Mouse (Mus musculus) MEL (cell line): ENCODE data around the gene Mdfic. TPM values are rescaled to one million over a fixed set of nuclear protein-coding genes. Genes with fewer than 3 reads are reported as not detected.
"Not testable (repeated sequence)": the region's sequence is repeated elsewhere in the genome, so short reads cannot be mapped to it uniquely, and the experiment has no call there.

Source experiments
- DNase-seq: peaks from one replicate; pipeline ENCODE4 v3.0.0; 2011; ENCODE audit warnings: low read depth, low spot score
- H3K27ac ChIP-seq: 2 replicates; pipeline ENCODE4 v1.5.1; 2012; ENCODE audit warnings: low read depth, mild to moderate bottlenecking, control low read depth, low read length, moderate library complexity; ENCODE audit not compliant: control insufficient read depth
- H3K27me3 ChIP-seq, 2 experiments: fragments of 150-350 bp in 1 of 2; sonication (generic) in 1 of 2; 2 replicates each; pipeline ENCODE4 v1.6.1; 2012; ENCODE audit warnings: low read length in 2 of 2, mild to moderate bottlenecking in 2 of 2, improper control_type of control experiment in 1 of 2, moderate library complexity in 1 of 2; ENCODE audit not compliant: insufficient read depth in 2 of 2, control insufficient read depth in 1 of 2
- H3K36me3 ChIP-seq, 2 experiments: 2 replicates each; pipeline ENCODE4 v1.6.1; 2012 to 2014; ENCODE audit warnings: low read length in 2 of 2, improper control_type of control experiment in 1 of 2, inconsistent platforms in 1 of 2, mild to moderate bottlenecking in 1 of 2; ENCODE audit not compliant: insufficient read depth in 2 of 2, control insufficient read depth in 1 of 2
- H3K4me1 ChIP-seq, 2 experiments: fragments of 150-350 bp in 1 of 2; sonication (generic) in 1 of 2; 2 replicates each; pipeline ENCODE4 v1.6.1; 2012; ENCODE audit warnings: low read length in 2 of 2, improper control_type of control experiment in 1 of 2, mild to moderate bottlenecking in 1 of 2; ENCODE audit not compliant: insufficient read depth in 2 of 2, control insufficient read depth in 1 of 2
- H3K4me3 ChIP-seq, 2 experiments: fragments of 150-350 bp in 1 of 2; sonication (generic) in 1 of 2; 2 replicates each; pipeline ENCODE4 v1.5.1; 2012; ENCODE audit warnings: low read depth in 2 of 2, low read length in 2 of 2, mild to moderate bottlenecking in 2 of 2, moderate library complexity in 2 of 2, control low read depth in 1 of 2, improper control_type of control experiment in 1 of 2; ENCODE audit not compliant: control insufficient read depth in 1 of 2, insufficient read depth in 1 of 2
- H3K79me2 ChIP-seq: 2 replicates; pipeline ENCODE4 v1.6.1; 2012; ENCODE audit warnings: mild to moderate bottlenecking, low read length, moderate library complexity; ENCODE audit not compliant: control insufficient read depth, poor library complexity, insufficient read depth
- H3K9ac ChIP-seq: 2 replicates; pipeline ENCODE4 v1.6.1; 2012; ENCODE audit warnings: low read depth, mild to moderate bottlenecking, control low read depth, low read length, moderate library complexity; ENCODE audit not compliant: control insufficient read depth, poor library complexity, severe bottlenecking
- H3K9me3 ChIP-seq: fragments of 150-350 bp; sonication (generic); replicated peaks from 2 replicates; pipeline ENCODE4 v1.6.1; 2012; ENCODE audit warnings: mild to moderate bottlenecking, low read length, improper control_type of control experiment, moderate library complexity; ENCODE audit not compliant: insufficient read depth
- BHLHE40 ChIP-seq: IDR thresholded peaks from 2 replicates; pipeline ENCODE4 v1.6.1; 2012; ENCODE audit warnings: low read depth, mild to moderate bottlenecking, inconsistent platforms, low read length, improper control_type of control experiment, borderline replicate concordance
- ELF1 ChIP-seq: IDR thresholded peaks from 2 replicates; pipeline ENCODE4 v1.6.1; 2014; ENCODE audit warnings: low read depth, mild to moderate bottlenecking, inconsistent platforms, low read length, improper control_type of control experiment, moderate library complexity
- EP300 ChIP-seq, 2 experiments: IDR thresholded peaks; 2 replicates each; pipeline ENCODE4 v1.6.1; 2011; ENCODE audit warnings: improper control_type of control experiment in 2 of 2, low read length in 2 of 2, low read depth in 1 of 2, mild to moderate bottlenecking in 1 of 2
- JUND ChIP-seq: IDR thresholded peaks from 2 replicates; pipeline ENCODE4 v1.6.1; 2011; ENCODE audit warnings: low read depth, mild to moderate bottlenecking, improper control_type of control experiment, low read length
- MAX ChIP-seq: IDR thresholded peaks from 2 replicates; pipeline ENCODE4 v1.6.1; 2011; ENCODE audit warnings: low read length, improper control_type of control experiment
- MEF2A ChIP-seq: IDR thresholded peaks from 2 replicates; pipeline ENCODE4 v1.6.1; 2014; ENCODE audit warnings: low read depth, mild to moderate bottlenecking, inconsistent platforms, low read length, improper control_type of control experiment; ENCODE audit not compliant: poor library complexity, insufficient replicate concordance, severe bottlenecking; ENCODE audit errors: extremely low read depth
- MYC ChIP-seq: IDR thresholded peaks from 2 replicates; pipeline ENCODE4 v1.6.1; 2011; ENCODE audit warnings: low read depth, mild to moderate bottlenecking, low read length, improper control_type of control experiment, moderate library complexity
- NELFE ChIP-seq: IDR thresholded peaks from 2 replicates; pipeline ENCODE4 v1.6.1; 2011; ENCODE audit warnings: low read depth, low read length, improper control_type of control experiment
- POLR2A ChIP-seq, 2 experiments: IDR thresholded peaks; 2 replicates each; pipeline ENCODE4 v1.6.1; 2011 to 2012; ENCODE audit warnings: low read length in 2 of 2, mild to moderate bottlenecking in 2 of 2, control low read depth in 1 of 2, improper control_type of control experiment in 1 of 2, low read depth in 1 of 2, moderate library complexity in 1 of 2; ENCODE audit not compliant: control insufficient read depth in 1 of 2, insufficient read depth in 1 of 2, poor library complexity in 1 of 2
- POLR2AphosphoS2 ChIP-seq: IDR thresholded peaks from 2 replicates; pipeline ENCODE4 v1.6.1; 2011; ENCODE audit warnings: low read length, improper control_type of control experiment
- RCOR1 ChIP-seq: IDR thresholded peaks from 2 replicates; pipeline ENCODE4 v1.6.1; 2012; ENCODE audit warnings: low read depth, mild to moderate bottlenecking, inconsistent platforms, low read length, improper control_type of control experiment
- TAL1 ChIP-seq: IDR thresholded peaks from 2 replicates; pipeline ENCODE4 v1.6.1; 2012; ENCODE audit warnings: mild to moderate bottlenecking, inconsistent platforms, low read length, moderate library complexity, mixed read lengths
- TBP ChIP-seq: IDR thresholded peaks from 2 replicates; pipeline ENCODE4 v1.8.0; 2011; ENCODE audit warnings: low read depth, low read length, improper control_type of control experiment
- TCF12 ChIP-seq: IDR thresholded peaks from 2 replicates; pipeline ENCODE4 v1.6.1; 2014; ENCODE audit warnings: low read depth, mild to moderate bottlenecking, inconsistent platforms, low read length, improper control_type of control experiment, moderate library complexity
- UBTF ChIP-seq: IDR thresholded peaks from 2 replicates; pipeline ENCODE4 v1.6.1; 2012; ENCODE audit warnings: low read depth, mild to moderate bottlenecking, inconsistent platforms, low read length, improper control_type of control experiment, moderate library complexity, borderline replicate concordance; ENCODE audit not compliant: insufficient read depth
- USF1 ChIP-seq: IDR thresholded peaks from 2 replicates; pipeline ENCODE4 v1.6.1; 2014; ENCODE audit warnings: low read depth, mild to moderate bottlenecking, inconsistent platforms, low read length, improper control_type of control experiment, moderate library complexity
- USF2 ChIP-seq, 2 experiments: IDR thresholded peaks; 2 replicates each; pipeline ENCODE4 v1.6.1; 2011 to 2012; ENCODE audit warnings: improper control_type of control experiment in 2 of 2, low read length in 2 of 2, borderline replicate concordance in 1 of 2, inconsistent platforms in 1 of 2, low read depth in 1 of 2, mild to moderate bottlenecking in 1 of 2; ENCODE audit not compliant: insufficient read depth in 1 of 2
- ZC3H11A ChIP-seq: IDR thresholded peaks from 2 replicates; pipeline ENCODE4 v1.6.1; 2012; ENCODE audit warnings: low read depth, mild to moderate bottlenecking, inconsistent platforms, low read length, improper control_type of control experiment
- ZKSCAN1 ChIP-seq: IDR thresholded peaks from 2 replicates; pipeline ENCODE4 v1.6.1; 2012; ENCODE audit warnings: low read depth, mild to moderate bottlenecking, inconsistent platforms, low read length, improper control_type of control experiment, moderate library complexity
- ZNF384 ChIP-seq: IDR thresholded peaks from 2 replicates; pipeline ENCODE4 v1.6.1; 2012; ENCODE audit warnings: low read depth, mild to moderate bottlenecking, inconsistent platforms, low read length, improper control_type of control experiment
- polyA plus RNA-seq, 2 experiments: library from polyadenylated mRNA; stranded (reverse) in 1 of 2; unstranded in 1 of 2; fragments of >175 nt in 1 of 2; fragments of >200 nt in 1 of 2; gene quantifications; 2 replicates each; pipeline versions ENCODE4 v1.2.1 to v1.2.4; 2012; ENCODE audit warnings: low replicate concordance in 2 of 2, low read depth in 1 of 2; ENCODE audit not compliant: insufficient read length in 2 of 2, insufficient read depth in 1 of 2, missing spikeins in 1 of 2
- total RNA-seq: library from RNA; depleted of rRNA; stranded (reverse); fragments of 300-350 nt; gene quantifications from 2 replicates; pipeline ENCODE4 v1.2.3, GENCODE M21; 2012

The Mdfic gene
- total and polyA plus RNA-seq, 3 experiments = not detected

GRCm38 (mm10) chr6:15710706-15711105 lies 9.8 kb upstream of the Mdfic start:
- H3K36me3 ChIP-seq = no peaks in the 10 kb centered on the region
- no peaks in the 10 kb centered on the region for H3K9me3 ChIP-seq
- no peak for DNase-seq
- H3K27me3 ChIP-seq = no peaks in the 10 kb centered on the region
- no peak overlapping the region for H3K9ac ChIP-seq
- H3K4me3 ChIP-seq = no peak overlapping the region
- no peaks in the 10 kb centered on the region for H3K79me2 ChIP-seq
- H3K27ac ChIP-seq = no peak overlapping the region
- no peaks in the 10 kb centered on the region for H3K4me1 ChIP-seq
- no peak for TF ChIP-seq POLR2A (IDR thresholded peaks at IDR 0.05; ENCODE audit: control insufficient read depth in 1 of 2, insufficient read depth in 1 of 2, low read depth in 1 of 2, low read length in 2 of 2, poor library complexity in 1 of 2)
- TF ChIP-seq ZNF384 = no peak
- TF ChIP-seq TBP = no peak
- no peak for TF ChIP-seq RCOR1
- no peak for TF ChIP-seq EP300 (IDR thresholded peaks at IDR 0.05; ENCODE audit: low read depth in 1 of 2, low read length in 2 of 2)
- TF ChIP-seq USF1 = no peak
- no peak for TF ChIP-seq MAX
- no peak for TF ChIP-seq USF2 (IDR thresholded peaks at IDR 0.05; ENCODE audit: borderline replicate concordance in 1 of 2, insufficient read depth in 1 of 2, low read depth in 1 of 2, low read length in 2 of 2)
- no peak for TF ChIP-seq NELFE
- TF ChIP-seq UBTF = no peak

- no peak for TF ChIP-seq BHLHE40
- no peak for TF ChIP-seq MYC
- TF ChIP-seq MEF2A = no peak
- TF ChIP-seq TAL1 = no peak
- no peak for TF ChIP-seq POLR2A (IDR thresholded peaks at IDR 0.05; ENCODE audit: control insufficient read depth in 1 of 2, insufficient read depth in 1 of 2, low read depth in 1 of 2, low read length in 2 of 2, poor library complexity in 1 of 2)
- TF ChIP-seq TCF12 = no peak
- TF ChIP-seq ELF1 = no peak
- no peak for TF ChIP-seq ZKSCAN1
- no peak for TF ChIP-seq JUND
- no peak for TF ChIP-seq USF1
- TF ChIP-seq ZC3H11A = no peak
- TF ChIP-seq POLR2AphosphoS2 = no peak
Measured at GRCm38 (mm10) chr6:15712860-15713385, 7.5 kb upstream of the Mdfic start.

GRCm38 (mm10) chr6:15714036-15714435 lies 6.4 kb upstream of the Mdfic start:
- H3K79me2 ChIP-seq, H3K9ac ChIP-seq, H3K36me3 ChIP-seq, H3K9me3 ChIP-seq, DNase-seq, H3K4me3 ChIP-seq, H3K27ac ChIP-seq, H3K27me3 ChIP-seq, H3K4me1 ChIP-seq: not testable (repeated sequence)

More at GRCm38 (mm10) chr6:15712860-15713385, 7.5 kb upstream of the Mdfic start:
- H3K9me3 ChIP-seq = no peaks in the 10 kb centered on the region
- no peak overlapping the region for H3K9ac ChIP-seq
- no peak for DNase-seq
- H3K36me3 ChIP-seq = no peaks in the 10 kb centered on the region
- H3K27ac ChIP-seq = no peak overlapping the region
- no peak overlapping the region for H3K4me3 ChIP-seq
- no peaks in the 10 kb centered on the region for H3K27me3 ChIP-seq
- H3K79me2 ChIP-seq = no peaks in the 10 kb centered on the region
- no peaks in the 10 kb centered on the region for H3K4me1 ChIP-seq
